Mouse (Mus musculus) neural tube, embryonic 12.5 days (tissue): ENCODE measurements at regions not wholly inside any gene's neighbourhood (a gene's known extent, or its start where the extent isn't known, plus 50 kb on each side); places are given as distances from the start of the nearest gene placed in this dataset.

Source experiments
- ATAC-seq: fragments of 200-750 bp; cut with Nextera tagmentation; 2 replicates; pipeline ENCODE4 v1.8.0; 2017; ENCODE audit warnings: low read depth, mild to moderate bottlenecking, moderate TSS enrichment, moderate library complexity; ENCODE audit not compliant: low FRiP score
- H3K27ac ChIP-seq: fragments of 300-500 bp; sonication (generic); 2 replicates; pipeline ENCODE4 v1.5.1; 2016
- H3K27me3 ChIP-seq: fragments of 300-500 bp; sonication (generic); replicated peaks from 2 replicates; pipeline ENCODE4 v1.6.1; 2016; ENCODE audit warnings: mild to moderate bottlenecking
- H3K36me3 ChIP-seq: fragments of 300-500 bp; sonication (generic); 2 replicates; pipeline ENCODE4 v1.6.1; 2016; ENCODE audit warnings: mild to moderate bottlenecking
- H3K4me1 ChIP-seq: fragments of 300-500 bp; sonication (generic); 2 replicates; pipeline ENCODE4 v1.6.1; 2016
- H3K4me2 ChIP-seq: fragments of 300-500 bp; sonication (generic); replicated peaks from 2 replicates; pipeline ENCODE4 v1.6.1; 2016; ENCODE audit warnings: mild to moderate bottlenecking
- H3K4me3 ChIP-seq: fragments of 300-500 bp; sonication (generic); 2 replicates; pipeline ENCODE4 v1.5.1; 2016
- H3K9ac ChIP-seq: fragments of 300-500 bp; sonication (generic); 2 replicates; pipeline ENCODE4 v1.6.1; 2016; ENCODE audit warnings: mild to moderate bottlenecking
- H3K9me3 ChIP-seq: fragments of 300-500 bp; sonication (generic); 2 replicates; pipeline ENCODE4 v1.6.1; 2016; ENCODE audit warnings: mild to moderate bottlenecking
- WGBS: fragments of 180-500 bp; shearing (Covaris S2); methylation state at CpG from one replicate; pipeline ENCODE4 v1.1.7; 2016; 5-methylcytosine and 5-hydroxymethylcytosine counted together

GRCm38 (mm10) chr12:110376062-110376837 lies 70.7 kb upstream of the Ppp2r5c start:
- no peak overlapping the region for H3K27ac ChIP-seq

GRCm38 (mm10) chr12:110376838-110377150 lies 70.1 kb upstream of the Ppp2r5c start:
- Histone ChIP-seq H3K4me1 (peaks cover 15% of the 10 kb centered on the region), H3K4me2 (no peak overlapping the region), H3K9ac (no peak overlapping the region), H3K36me3 (no peaks in the 10 kb centered on the region), H3K27me3 (peaks cover 14% of the 10 kb centered on the region), H3K9me3 (no peaks in the 10 kb centered on the region), H3K27ac (no peak overlapping the region), H3K4me3 (no peak overlapping the region)
- 72% methylated on average over 4 of the region's 4 CpGs for WGBS
- ATAC-seq, result no peak

More at GRCm38 (mm10) chr12:110376062-110376837, 70.7 kb upstream of the Ppp2r5c start:
- WGBS, result 30% methylated on average over 7 of the region's 7 CpGs
- ATAC-seq, result no peak
- peaks cover 15% of the 10 kb centered on the region for H3K4me1 ChIP-seq
- H3K4me2 ChIP-seq, result no peak overlapping the region
- no peaks in the 10 kb centered on the region for H3K9me3 ChIP-seq
- H3K4me3 ChIP-seq, result no peak overlapping the region
- H3K27me3 ChIP-seq, result peaks cover 14% of the 10 kb centered on the region
- H3K36me3 ChIP-seq, result no peaks in the 10 kb centered on the region
- H3K9ac ChIP-seq, result no peak overlapping the region

- H3K4me2 ChIP-seq, result no peak overlapping the region
- no peak overlapping the region for H3K27ac ChIP-seq
- WGBS, result 62% methylated on average over 6 of the region's 6 CpGs
- peaks cover 14% of the 10 kb centered on the region for H3K27me3 ChIP-seq
- no peak for ATAC-seq
- H3K36me3 ChIP-seq, result no peaks in the 10 kb centered on the region
- no peak overlapping the region for H3K4me3 ChIP-seq
- no peak overlapping the region for H3K9ac ChIP-seq
- peaks cover 15% of the 10 kb centered on the region for H3K4me1 ChIP-seq
- no peaks in the 10 kb centered on the region for H3K9me3 ChIP-seq
Observed at GRCm38 (mm10) chr12:110377306-110377705, 69.6 kb upstream of the Ppp2r5c start.

- Histone ChIP-seq H3K4me3 (no peak overlapping the region), H3K9me3 (no peaks in the 10 kb centered on the region), H3K27ac (no peak overlapping the region), H3K36me3 (no peaks in the 10 kb centered on the region), H3K4me1 (peaks cover 15% of the 10 kb centered on the region), H3K9ac (no peak overlapping the region), H3K27me3 (peaks cover 14% of the 10 kb centered on the region), H3K4me2 (no peak overlapping the region)
- ATAC-seq, result no peak
- WGBS, result 75% methylated on average over 10 of the region's 10 CpGs
Observed at GRCm38 (mm10) chr12:110377734-110378133, 69.2 kb upstream of the Ppp2r5c start.

- Histone ChIP-seq H3K4me3 (no peak overlapping the region), H3K27ac (no peak overlapping the region), H3K27me3 (peaks cover 14% of the 10 kb centered on the region), H3K9me3 (no peaks in the 10 kb centered on the region), H3K9ac (no peak overlapping the region), H3K36me3 (no peaks in the 10 kb centered on the region), H3K4me2 (no peak overlapping the region), H3K4me1 (peaks cover 15% of the 10 kb centered on the region)
- WGBS, result 85% methylated on average over 5 of the region's 5 CpGs
- ATAC-seq, result no peak
Observed at GRCm38 (mm10) chr12:110378302-110378701, 68.6 kb upstream of the Ppp2r5c start.

GRCm38 (mm10) chr12:110379721-110380120 lies 67.2 kb upstream of the Ppp2r5c start:
- peaks cover 4% of the 10 kb centered on the region; the same call in 1 of the 2 replicates for H3K27me3 ChIP-seq
- no peak for ATAC-seq
- WGBS, result 77% methylated on average over 12 of the region's 12 CpGs
- H3K27ac ChIP-seq, result no peak overlapping the region
- H3K36me3 ChIP-seq, result no peaks in the 10 kb centered on the region
- H3K4me2 ChIP-seq, result no peak overlapping the region
- H3K9me3 ChIP-seq, result no peaks in the 10 kb centered on the region
- H3K4me3 ChIP-seq, result no peak overlapping the region
- peaks cover 12% of the 10 kb centered on the region for H3K4me1 ChIP-seq
- no peak overlapping the region for H3K9ac ChIP-seq

GRCm38 (mm10) chr12:110380831-110381750 lies 65.8 kb upstream of the Ppp2r5c start:
- Histone ChIP-seq H3K9me3 (no peaks in the 10 kb centered on the region), H3K27ac (no peak overlapping the region), H3K36me3 (no peaks in the 10 kb centered on the region), H3K27me3 (no peaks in the 10 kb centered on the region), H3K4me3 (no peak overlapping the region), H3K4me2 (no peak overlapping the region), H3K9ac (no peak overlapping the region), H3K4me1 (peaks cover 6% of the 10 kb centered on the region; the same call in 1 of the 2 replicates)
- WGBS, result 84% methylated on average over 25 of the region's 25 CpGs
- ATAC-seq, result no peak

GRCm38 (mm10) chr12:110385031-110385430 lies 61.9 kb upstream of the Ppp2r5c start:
- H3K9ac ChIP-seq, result no peak overlapping the region
- no peak overlapping the region for H3K4me2 ChIP-seq
- H3K27ac ChIP-seq, result no peak overlapping the region
- peaks cover 3% of the 10 kb centered on the region; the same call in 1 of the 2 replicates for H3K4me1 ChIP-seq
- H3K9me3 ChIP-seq, result no peaks in the 10 kb centered on the region
- H3K27me3 ChIP-seq, result no peaks in the 10 kb centered on the region
- H3K36me3 ChIP-seq, result no peaks in the 10 kb centered on the region
- 71% methylated on average over 20 of the region's 20 CpGs for WGBS
- ATAC-seq, result no peak
- H3K4me3 ChIP-seq, result no peak overlapping the region

- Histone ChIP-seq H3K4me1 (peaks cover 3% of the 10 kb centered on the region; the same call in 1 of the 2 replicates), H3K27ac (no peak overlapping the region), H3K27me3 (no peaks in the 10 kb centered on the region), H3K9ac (no peak overlapping the region), H3K4me3 (no peak overlapping the region), H3K36me3 (no peaks in the 10 kb centered on the region), H3K4me2 (no peak overlapping the region), H3K9me3 (no peaks in the 10 kb centered on the region)
- 75% methylated on average over 20 of the region's 20 CpGs for WGBS
- ATAC-seq, result no peak
Observed at GRCm38 (mm10) chr12:110385801-110386599, 60.9 kb upstream of the Ppp2r5c start.

GRCm38 (mm10) chr12:110387056-110387455 lies 59.9 kb upstream of the Ppp2r5c start:
- Histone ChIP-seq H3K9ac (no peak overlapping the region), H3K4me2 (no peak overlapping the region), H3K4me3 (no peak overlapping the region), H3K9me3 (no peaks in the 10 kb centered on the region), H3K36me3 (no peaks in the 10 kb centered on the region), H3K4me1 (peaks cover 3% of the 10 kb centered on the region; the same call in 1 of the 2 replicates), H3K27ac (no peak overlapping the region), H3K27me3 (no peaks in the 10 kb centered on the region)
- 76% methylated on average over 11 of the region's 11 CpGs for WGBS
- no peak for ATAC-seq

GRCm38 (mm10) chr12:110387567-110387966 lies 59.4 kb upstream of the Ppp2r5c start:
- H3K4me2 ChIP-seq, result no peak overlapping the region
- no peak for ATAC-seq

GRCm38 (mm10) chr12:110389439-110389838 lies 57.5 kb upstream of the Ppp2r5c start:
- Histone ChIP-seq H3K36me3 (no peaks in the 10 kb centered on the region), H3K9ac (no peak overlapping the region), H3K4me3 (no peak overlapping the region), H3K9me3 (no peaks in the 10 kb centered on the region), H3K4me2 (no peak overlapping the region), H3K27me3 (no peaks in the 10 kb centered on the region), H3K27ac (no peak overlapping the region), H3K4me1 (no peaks in the 10 kb centered on the region; the same call in 1 of the 2 replicates)
- ATAC-seq, result no peak
- WGBS, result 81% methylated on average over 12 of the region's 12 CpGs

More at GRCm38 (mm10) chr12:110387567-110387966, 59.4 kb upstream of the Ppp2r5c start:
- Histone ChIP-seq H3K36me3 (no peaks in the 10 kb centered on the region), H3K9ac (no peak overlapping the region), H3K4me1 (peaks cover 3% of the 10 kb centered on the region; the same call in 1 of the 2 replicates), H3K4me3 (no peak overlapping the region), H3K27ac (no peak overlapping the region), H3K27me3 (no peaks in the 10 kb centered on the region), H3K9me3 (no peaks in the 10 kb centered on the region)
- 72% methylated on average over 4 of the region's 4 CpGs for WGBS
